ENCODE assay signal across 18 mouse cellular contexts in the genomic region with DNA sequence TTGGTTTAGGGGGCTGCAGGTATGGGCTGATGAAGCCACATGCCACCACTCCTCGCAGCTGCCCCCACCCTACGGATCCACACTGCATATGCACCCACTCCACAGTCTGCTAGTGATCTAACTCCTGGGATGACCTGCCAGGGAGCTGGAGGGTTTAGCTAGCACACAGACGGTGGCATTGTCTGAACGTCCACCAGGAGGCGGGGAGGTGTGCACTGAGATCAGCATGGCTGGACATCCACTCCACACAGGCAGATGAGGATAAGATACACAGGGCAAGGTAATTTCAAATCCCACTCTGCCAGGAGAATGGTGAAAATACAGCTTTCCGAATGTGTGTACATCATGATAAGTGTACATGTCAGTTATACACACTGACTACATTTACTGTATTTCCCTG. TPM values are rescaled to one million over a fixed set of nuclear protein-coding genes. Genes with fewer than 3 reads are reported as not detected.
DNase-seq lines count a peak whose midpoint lies in the region; ATAC-seq and TF ChIP-seq lines count a peak whose summit lies in the region.
"Had no signal": no experiment of that assay in that cellular context is flagged by ENCODE, and none has a peak within 500 bp of the region (broad histone marks: within the 10 kb centered on the region; RNA-seq: fewer than 3 reads in every experiment).

No protein-coding gene starts in this region.

- no peak for DNase-seq in heart, postnatal 0 days (ENCODE audit: low spot score)
- no peak for DNase-seq in heart, adult 18-20 months
- peak; percentile 49 for DNase-seq in midbrain, embryonic 11.5 days (ENCODE audit: low spot score, missing footprints)
- no peak for DNase-seq in midbrain, embryonic 14.5 days
- DNase-seq in kidney, adult 11 months = no peak
- DNase-seq: cerebellum, adult 8-10 months; gastrocnemius, postnatal 25 days; heart, postnatal 4 days; kidney, adult 8-10 months; thymus, postnatal 25 days had no signal

- no peaks in the 10 kb centered on the region for H3K4me1 ChIP-seq in heart, postnatal 0 days (ENCODE audit: control insufficient read depth, insufficient read depth)
- H3K4me1 ChIP-seq in midbrain, embryonic 11.5 days (ENCODE audit: control insufficient read depth, insufficient read depth, low read length) = no peaks in the 10 kb centered on the region
- no peaks in the 10 kb centered on the region for H3K4me1 ChIP-seq in midbrain, embryonic 14.5 days (ENCODE audit: control insufficient read depth, insufficient read depth, low read length)
- H3K4me1 ChIP-seq in small intestine, adult 2 months (ENCODE audit: control insufficient read depth, insufficient read depth, insufficient read length, low read length) = no peaks in the 10 kb centered on the region
- H3K4me1 ChIP-seq: embryonic facial prominence, embryonic 10.5 days; forebrain, embryonic 13.5 days; limb, embryonic 12.5 days; midbrain, embryonic 15.5 days had no signal

- H3K36me3 ChIP-seq in heart, postnatal 0 days (replicated peaks; ENCODE audit: control insufficient read depth, insufficient read depth, low read length) = peaks cover 84% of the 10 kb centered on the region
- peaks cover 17% of the 10 kb centered on the region for H3K36me3 ChIP-seq in midbrain, embryonic 11.5 days (ENCODE audit: control insufficient read depth, insufficient read depth, low read length)
- H3K36me3 ChIP-seq in midbrain, embryonic 14.5 days (ENCODE audit: control insufficient read depth, insufficient read depth, low read length) = peaks cover 83% of the 10 kb centered on the region
- peaks cover 74% of the 10 kb centered on the region for H3K36me3 ChIP-seq in small intestine, adult 2 months (ENCODE audit: control insufficient read depth, insufficient read depth, low read length)

- TF ChIP-seq CTCF in heart, postnatal 0 days (IDR thresholded peaks at IDR 0.05; ENCODE audit: low read depth) = peak; percentile 27; the same call in 1 of the 2 replicates
- peak; percentile 26; the same call in 1 of the 2 replicates for TF ChIP-seq CTCF in small intestine, adult 2 months (IDR thresholded peaks at IDR 0.05; ENCODE audit: extremely low read depth, insufficient read length, insufficient replicate concordance, low read depth, low read length)

- no peak overlapping the region for H3K4me2 ChIP-seq in heart, postnatal 0 days (ENCODE audit: low read depth, low read length)
- no peak overlapping the region for H3K4me2 ChIP-seq in midbrain, embryonic 11.5 days
- no peak overlapping the region for H3K4me2 ChIP-seq in midbrain, embryonic 14.5 days (ENCODE audit: low read length)
- H3K4me2 ChIP-seq: forebrain, embryonic 13.5 days; limb, embryonic 12.5 days; midbrain, embryonic 15.5 days had no signal

- H3K9ac ChIP-seq in heart, postnatal 0 days (replicated peaks; ENCODE audit: low read depth, low read length) = no peak overlapping the region
- H3K9ac ChIP-seq in midbrain, embryonic 11.5 days (ENCODE audit: low read length) = no peak overlapping the region
- H3K9ac ChIP-seq in midbrain, embryonic 14.5 days (replicated peaks; ENCODE audit: low read length) = no peak overlapping the region
- H3K9ac ChIP-seq: forebrain, embryonic 13.5 days; limb, embryonic 12.5 days; midbrain, embryonic 15.5 days had no signal

- WGBS in heart, postnatal 0 days = 66% methylated on average over 6 of the region's 6 CpGs
- WGBS in midbrain, embryonic 11.5 days = 78% methylated on average over 6 of the region's 6 CpGs
- 79% methylated on average over 6 of the region's 6 CpGs for WGBS in midbrain, embryonic 14.5 days
- WGBS in small intestine, adult 2 months = 76% methylated on average over 6 of the region's 6 CpGs

- H3K4me3 ChIP-seq in heart, postnatal 0 days (ENCODE audit: low read depth, low read length) = no peak overlapping the region
- H3K4me3 ChIP-seq in midbrain, embryonic 11.5 days (ENCODE audit: low read depth, low read length) = no peak overlapping the region
- H3K4me3 ChIP-seq in midbrain, embryonic 14.5 days (replicated peaks; ENCODE audit: low read depth, low read length) = no peak overlapping the region
- no peak overlapping the region for H3K4me3 ChIP-seq in small intestine, adult 2 months (ENCODE audit: low read depth, low read length)
- H3K4me3 ChIP-seq: embryonic facial prominence, embryonic 10.5 days; forebrain, embryonic 13.5 days; limb, embryonic 12.5 days; midbrain, embryonic 15.5 days had no signal

- no peak overlapping the region for H3K27ac ChIP-seq in heart, postnatal 0 days (ENCODE audit: low read depth)
- no peak overlapping the region for H3K27ac ChIP-seq in midbrain, embryonic 11.5 days (ENCODE audit: low read depth, low read length)
- H3K27ac ChIP-seq in midbrain, embryonic 14.5 days (replicated peaks; ENCODE audit: low read depth, low read length) = no peak overlapping the region
- no peak overlapping the region for H3K27ac ChIP-seq in small intestine, adult 2 months (ENCODE audit: insufficient read depth, low read depth, low read length)
- H3K27ac ChIP-seq: embryonic facial prominence, embryonic 10.5 days; forebrain, embryonic 13.5 days; limb, embryonic 12.5 days; midbrain, embryonic 15.5 days had no signal

- no peak for TF ChIP-seq POLR2A in small intestine, adult 2 months (IDR thresholded peaks at IDR 0.05; ENCODE audit: low read depth, low read length)

- no peak for TF ChIP-seq EP300 in heart, postnatal 0 days (IDR thresholded peaks at IDR 0.05; ENCODE audit: low read depth)

- no peak for ATAC-seq in heart, postnatal 0 days (ENCODE audit: insufficient read depth, low read depth)
- ATAC-seq in midbrain, embryonic 11.5 days (ENCODE audit: low FRiP score) = no peak
- ATAC-seq in midbrain, embryonic 14.5 days (ENCODE audit: low FRiP score, low TSS enrichment) = no peak
- ATAC-seq in erythroid progenitor cell, adult 5-6 weeks (replicated peaks; ENCODE audit: low FRiP score, poor library complexity, severe bottlenecking) = peak; percentile 90
- no peak for ATAC-seq in inflammation-experienced regulatory T-cells, adult 6 months
- ATAC-seq: CD4-positive, CD25-positive, alpha-beta regulatory T cell, adult 4 months; forebrain, embryonic 13.5 days; midbrain, embryonic 15.5 days had no signal

- no peaks in the 10 kb centered on the region for H3K27me3 ChIP-seq in heart, postnatal 0 days (ENCODE audit: control insufficient read depth, insufficient read depth, low read length)
- H3K27me3 ChIP-seq in midbrain, embryonic 11.5 days (ENCODE audit: control insufficient read depth, insufficient read depth, low read length) = no peaks in the 10 kb centered on the region
- no peaks in the 10 kb centered on the region for H3K27me3 ChIP-seq in midbrain, embryonic 14.5 days (ENCODE audit: control insufficient read depth, insufficient read depth, low read length)
- no peaks in the 10 kb centered on the region for H3K27me3 ChIP-seq in small intestine, adult 2 months (ENCODE audit: control insufficient read depth, insufficient read depth, low read length)
- H3K27me3 ChIP-seq: forebrain, embryonic 13.5 days; limb, embryonic 12.5 days; midbrain, embryonic 15.5 days had no signal

- no peaks in the 10 kb centered on the region for H3K9me3 ChIP-seq in heart, postnatal 0 days (replicated peaks; ENCODE audit: control insufficient read depth, low read length)
- H3K9me3 ChIP-seq in midbrain, embryonic 11.5 days (ENCODE audit: control insufficient read depth, low read length) = no peaks in the 10 kb centered on the region
- H3K9me3 ChIP-seq in midbrain, embryonic 14.5 days (ENCODE audit: control insufficient read depth, low read length) = no peaks in the 10 kb centered on the region
- H3K9me3 ChIP-seq: embryonic facial prominence, embryonic 10.5 days; forebrain, embryonic 13.5 days; limb, embryonic 12.5 days; midbrain, embryonic 15.5 days had no signal

RNA-seq across cellular contexts. Expression of gene Tbk1, which starts 30.3 kb away (rescaled TPM):
- 12.5 and 23.3 TPM in 2 replicates for total RNA-seq in heart, postnatal 0 days (2014; rRNA removed; ENCODE audit: low replicate concordance)
- 15.5 and 15.7 TPM in 2 replicates for polyA plus RNA-seq in heart, postnatal 0 days (2015; fragmentation: Nextera tagmentation; extraction: Ambion mirVana)
- total RNA-seq in heart, adult 18-20 months (2021) = 10 to 100 TPM; 18.4 to 21.3 TPM
- 34.0 and 35.7 TPM in 2 replicates for polyA plus RNA-seq in midbrain, embryonic 11.5 days (2014; fragmentation: Nextera tagmentation; extraction: Ambion mirVana)
- polyA plus RNA-seq in midbrain, embryonic 14.5 days (2014; fragmentation: Nextera tagmentation; extraction: Ambion mirVana) = 27.0 and 36.2 TPM in 2 replicates
- total RNA-seq in erythroid progenitor cell, adult 5-6 weeks (2015; ENCODE audit: low replicate concordance) = 44.0 and 53.2 TPM in 2 replicates
- 75.9 and 109 TPM in 2 replicates for total RNA-seq in erythroid progenitor cell, adult 5-6 weeks (2017; ENCODE audit: low replicate concordance)
- polyA plus RNA-seq in small intestine, adult 2 months (2012; rRNA removed) = 4.1 and 10.2 TPM in 2 replicates
- polyA plus RNA-seq in inflammation-experienced regulatory T-cells, adult 6 months (2017; shearing (Covaris generic)) = 10 to 100 TPM; 82.8 to 83.5 (median 83.2) TPM
